Mouse (Mus musculus) hindbrain, embryonic 11.5 days (tissue): ENCODE data around the gene Agpat4. TPM values are rescaled to one million over a fixed set of nuclear protein-coding genes. Genes with fewer than 3 reads are reported as not detected.
A peak's percentile ranks its signal among the peaks of the same experiment; 100 is the strongest.

Experiments
- ATAC-seq: fragments of 200-750 bp; cut with Nextera tagmentation; 2 replicates; pipeline ENCODE4 v1.8.0; 2017; ENCODE audit warnings: mild to moderate bottlenecking, moderate TSS enrichment, moderate library complexity; ENCODE audit not compliant: low FRiP score
- DNase-seq: peaks from one replicate; pipeline ENCODE4 v3.0.0-alpha.2; 2015; ENCODE audit warnings: low spot score
- H3K27ac ChIP-seq: fragments of 300-500 bp; sonication (generic); 2 replicates; pipeline ENCODE4 v1.5.1; 2014; ENCODE audit warnings: mild to moderate bottlenecking, low read depth, low read length
- H3K27me3 ChIP-seq: fragments of 300-500 bp; sonication (generic); 2 replicates; pipeline ENCODE4 v1.6.1; 2014; ENCODE audit warnings: mild to moderate bottlenecking, low read length, moderate library complexity, mixed read lengths; ENCODE audit not compliant: control insufficient read depth, insufficient read depth
- H3K36me3 ChIP-seq: fragments of 300-500 bp; sonication (generic); 2 replicates; pipeline ENCODE4 v1.6.1; 2014; ENCODE audit warnings: mild to moderate bottlenecking, low read length, moderate library complexity, mixed read lengths; ENCODE audit not compliant: control insufficient read depth, insufficient read depth
- H3K4me1 ChIP-seq: fragments of 300-500 bp; sonication (generic); replicated peaks from 2 replicates; pipeline ENCODE4 v1.6.1; 2014; ENCODE audit warnings: low read length, mixed read lengths; ENCODE audit not compliant: control insufficient read depth, insufficient read depth
- H3K4me2 ChIP-seq: fragments of 300-500 bp; sonication (generic); replicated peaks from 2 replicates; pipeline ENCODE4 v1.6.1; 2014; ENCODE audit warnings: mild to moderate bottlenecking, low read depth, low read length
- H3K4me3 ChIP-seq: fragments of 300-500 bp; sonication (generic); 2 replicates; pipeline ENCODE4 v1.5.1; 2014; ENCODE audit warnings: low read depth, low read length
- H3K9ac ChIP-seq: fragments of 300-500 bp; sonication (generic); 2 replicates; pipeline ENCODE4 v1.6.1; 2014; ENCODE audit warnings: low read depth, low read length
- H3K9me3 ChIP-seq: fragments of 300-500 bp; sonication (generic); 2 replicates; pipeline ENCODE4 v1.6.1; 2016; ENCODE audit warnings: low read length; ENCODE audit not compliant: control insufficient read depth
- WGBS: fragments of 180-500 bp; shearing (Covaris S2); extraction: QIAGEN DNeasy Blood & Tissue Kit; methylation state at CpG from one replicate; pipeline ENCODE4 v1.1.7; 2014; 5-methylcytosine and 5-hydroxymethylcytosine counted together
- polyA plus RNA-seq: library from polyadenylated mRNA; unstranded; fragments of >200 nt; fragmentation: Nextera tagmentation; extraction: Ambion mirVana; gene quantifications from 2 replicates; pipeline ENCODE4 v1.2.1, GENCODE M21; 2014

Agpat4 gene
- 23.9 and 28.5 TPM in 2 replicates for polyA plus RNA-seq

DNA sequence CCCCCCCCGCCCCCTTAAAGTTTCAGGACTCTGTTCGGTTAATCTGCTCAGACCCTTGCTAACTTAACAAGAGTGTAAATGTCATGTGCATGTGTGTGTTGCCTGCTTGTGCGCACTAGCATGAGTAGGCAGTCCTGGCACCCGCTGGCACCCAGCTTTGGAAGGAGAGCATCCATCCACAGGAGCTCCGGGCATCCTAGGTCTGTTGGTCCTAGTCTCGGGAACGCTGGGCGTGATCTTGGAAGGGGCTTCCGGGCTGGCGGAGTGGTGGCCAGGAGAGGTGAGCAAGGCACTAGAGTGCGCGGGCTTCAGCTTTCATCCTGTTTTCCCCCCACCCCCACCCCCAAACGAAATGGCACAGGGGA is at the start of gene Agpat4:
TSS of gene Agpat4 (plus strand) at position 144 of the 365 bp plus-strand sequence.
- H3K27ac ChIP-seq, result peak within 1 kb of the TSS; percentile 90
- WGBS, result under 1% methylated on average over 13 of the region's 13 CpGs
- H3K27me3 ChIP-seq, result no peaks in the 10 kb centered on the region
- H3K4me1 ChIP-seq, result no peaks in the 10 kb centered on the region
- ATAC-seq (peak; percentile 72), DNase-seq (peak; percentile 73)
- peak within 1 kb of the TSS; percentile 90 for H3K4me2 ChIP-seq
- peak within 1 kb of the TSS; percentile 68 for H3K4me3 ChIP-seq
- peak within 1 kb of the TSS; percentile 81 for H3K9ac ChIP-seq
- H3K36me3 ChIP-seq, result no peaks in the 10 kb centered on the region
- no peaks in the 10 kb centered on the region for H3K9me3 ChIP-seq

DNA sequence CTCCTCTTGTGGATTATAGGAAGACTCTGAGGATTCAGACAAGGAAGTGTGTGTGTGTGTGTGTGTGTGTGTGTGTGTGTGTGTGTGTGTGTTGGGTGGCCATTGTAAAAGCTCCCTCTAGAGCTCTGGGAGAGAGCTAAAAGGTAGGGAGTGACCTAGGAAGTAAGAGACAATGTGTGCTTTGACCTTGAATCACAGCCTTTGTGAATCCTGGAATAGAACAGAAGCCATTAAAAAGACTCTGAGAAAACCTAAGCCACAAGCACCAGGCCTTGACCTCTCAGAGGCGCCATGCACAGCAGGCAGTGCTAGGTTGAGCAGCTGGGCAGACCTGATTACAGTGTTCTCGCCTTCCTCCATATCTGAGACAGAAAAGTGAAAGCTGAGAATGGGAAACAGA is 41.7 kb upstream of the Agpat4 start:
- Histone ChIP-seq H3K9me3 (no peaks in the 10 kb centered on the region), H3K4me1 (no peaks in the 10 kb centered on the region), H3K4me3 (no peak overlapping the region), H3K27me3 (no peaks in the 10 kb centered on the region), H3K27ac (no peak overlapping the region), H3K36me3 (no peaks in the 10 kb centered on the region), H3K9ac (no peak overlapping the region), H3K4me2 (no peak overlapping the region)
- peak; percentile 4 for DNase-seq
- 37% methylated on average over 2 of the region's 2 CpGs for WGBS
- no peak for ATAC-seq

DNA sequence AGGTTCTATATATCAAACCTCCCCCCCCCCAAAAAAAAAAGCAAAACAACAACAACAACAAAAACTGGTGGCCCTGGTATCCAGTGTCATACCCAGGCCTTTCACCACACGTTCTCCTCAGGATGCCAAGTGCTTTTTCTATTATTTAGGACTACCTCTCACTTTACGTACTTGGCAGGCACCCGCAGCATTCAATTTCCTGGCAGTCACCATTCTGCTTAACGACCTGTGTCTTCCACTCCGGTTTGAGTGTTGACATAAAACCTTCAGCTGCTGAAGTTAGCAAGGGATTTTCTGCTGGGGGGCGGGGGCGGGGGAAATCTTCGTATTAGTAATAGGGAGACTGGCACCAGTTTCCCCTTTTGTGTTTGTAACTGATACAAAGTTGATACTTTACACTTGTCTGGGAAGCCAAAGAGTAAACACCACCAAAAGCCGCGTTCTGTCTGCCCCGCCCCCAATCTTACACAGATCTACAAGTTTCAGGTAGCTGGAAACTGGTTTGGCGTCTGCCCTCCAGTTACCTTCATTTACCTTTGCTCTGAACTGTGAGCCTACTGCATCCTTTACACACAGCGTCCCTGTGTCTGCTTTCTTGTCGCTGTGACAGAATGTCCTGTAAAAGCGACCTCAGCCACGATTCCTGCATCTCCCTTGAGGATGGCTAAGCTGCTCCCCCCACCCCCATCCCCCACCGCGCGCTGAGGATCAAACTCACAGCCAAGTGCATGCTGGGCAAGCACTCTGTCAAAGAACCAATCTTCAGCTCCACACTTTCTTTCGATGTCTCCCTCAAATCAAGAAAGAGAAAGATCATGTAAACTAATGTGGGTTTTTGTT is 37.6 kb upstream of the Agpat4 start:
- H3K4me3 ChIP-seq, result no peak overlapping the region
- H3K27me3 ChIP-seq, result no peaks in the 10 kb centered on the region
- H3K9me3 ChIP-seq, result no peaks in the 10 kb centered on the region
- no peaks in the 10 kb centered on the region for H3K36me3 ChIP-seq
- ATAC-seq, result no peak
- 57% methylated on average over 20 of the region's 20 CpGs for WGBS
- H3K4me1 ChIP-seq, result no peaks in the 10 kb centered on the region
- H3K27ac ChIP-seq, result no peak overlapping the region
- DNase-seq, result no peak
- H3K9ac ChIP-seq, result no peak overlapping the region
- no peak overlapping the region for H3K4me2 ChIP-seq

DNA sequence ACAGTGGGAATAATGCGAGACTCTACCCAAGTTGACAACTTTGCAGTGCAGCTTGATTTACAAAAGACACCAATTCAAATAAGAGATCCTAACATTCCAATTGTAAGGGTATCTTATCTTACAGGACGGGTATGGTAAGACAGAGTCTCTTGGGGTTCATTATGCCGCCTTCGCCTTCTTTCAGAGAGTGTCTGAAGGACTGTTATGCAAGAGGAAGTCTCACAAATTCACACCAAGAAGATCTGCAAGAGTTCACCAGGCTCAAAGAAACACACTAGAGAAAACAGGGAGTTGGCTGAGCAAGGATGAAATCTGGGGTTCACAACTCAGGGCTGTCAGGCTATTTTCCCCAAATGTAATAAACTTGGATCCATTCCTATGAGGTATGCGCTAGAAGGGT is 36.3 kb upstream of the Agpat4 start:
- no peak for DNase-seq
- H3K27ac ChIP-seq, result no peak overlapping the region
- no peak overlapping the region for H3K9ac ChIP-seq
- H3K36me3 ChIP-seq, result no peaks in the 10 kb centered on the region
- H3K27me3 ChIP-seq, result no peaks in the 10 kb centered on the region
- 89% methylated on average over 5 of the region's 5 CpGs for WGBS
- H3K4me3 ChIP-seq, result no peak overlapping the region
- no peak for ATAC-seq
- no peaks in the 10 kb centered on the region for H3K4me1 ChIP-seq
- no peaks in the 10 kb centered on the region for H3K9me3 ChIP-seq
- H3K4me2 ChIP-seq, result no peak overlapping the region

DNA sequence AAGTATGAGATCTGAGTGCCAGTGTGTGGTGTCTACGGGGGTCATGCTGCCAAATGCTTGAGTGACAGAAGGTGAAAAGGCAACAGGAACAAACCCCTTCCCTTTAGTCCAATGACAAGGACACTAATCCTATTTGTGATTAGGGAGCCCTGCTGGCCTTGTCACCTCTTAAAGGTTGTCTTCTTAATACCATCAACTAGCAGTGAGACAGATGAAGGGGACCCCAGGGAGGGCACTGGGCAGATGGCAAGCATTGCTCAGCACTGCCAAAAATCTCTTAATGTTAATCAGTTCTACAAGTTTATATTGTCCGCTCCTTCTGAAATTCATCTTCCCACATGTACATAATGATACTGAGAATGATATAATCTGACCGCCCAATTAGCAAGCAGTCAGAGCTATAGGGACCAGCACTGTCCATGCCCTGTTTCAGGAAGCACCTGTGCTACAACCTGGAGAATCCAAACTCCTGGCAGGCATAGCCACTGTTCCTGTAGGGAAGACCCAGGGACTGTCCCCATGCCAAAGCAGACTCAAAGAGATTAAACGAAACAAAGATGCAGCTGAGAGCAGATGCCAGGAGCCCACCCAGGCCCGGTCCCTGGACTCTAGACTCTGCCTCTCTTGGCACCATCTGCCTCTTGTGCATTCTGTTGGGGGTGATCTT is 28.1 kb upstream of the Agpat4 start:
- ATAC-seq, result no peak
- DNase-seq, result no peak

DNA sequence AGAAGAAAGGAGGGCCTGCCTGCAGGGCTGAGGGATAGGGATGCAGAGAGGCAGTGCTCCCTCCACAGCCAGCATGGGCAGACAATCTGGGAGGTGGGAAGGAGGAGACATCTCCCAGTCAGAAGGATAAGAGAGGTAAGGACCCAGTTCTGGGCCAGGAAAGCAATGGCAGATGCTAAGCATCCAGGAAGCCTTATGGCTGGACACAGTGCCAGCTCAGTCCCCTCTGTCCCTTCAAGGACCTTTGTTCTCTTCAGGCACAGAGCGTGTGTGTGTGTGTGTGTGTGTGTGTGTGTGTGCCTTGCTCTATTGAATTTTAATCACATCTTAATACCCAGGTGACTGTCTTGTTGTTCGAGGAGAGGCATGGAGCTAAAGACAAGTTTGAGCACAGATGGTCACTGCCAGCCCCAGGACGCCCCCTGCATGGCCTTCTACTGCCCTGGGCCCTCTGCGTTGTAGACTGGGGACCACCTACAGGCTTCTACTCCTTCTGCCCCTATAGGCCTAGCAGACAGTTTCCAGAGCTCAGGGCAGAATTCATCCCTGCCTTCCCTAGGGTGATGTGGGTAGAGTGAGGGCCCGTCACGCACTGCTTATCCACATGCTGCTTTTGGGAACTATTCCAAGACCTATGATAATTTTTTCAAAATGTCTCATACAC is 25.5 kb upstream of the Agpat4 start:
- Histone ChIP-seq H3K9me3 (no peaks in the 10 kb centered on the region), H3K27ac (no peak overlapping the region), H3K36me3 (no peaks in the 10 kb centered on the region), H3K4me3 (no peak overlapping the region), H3K4me1 (no peaks in the 10 kb centered on the region), H3K4me2 (no peak overlapping the region), H3K9ac (no peak overlapping the region), H3K27me3 (no peaks in the 10 kb centered on the region)
- no peak for DNase-seq
- ATAC-seq, result no peak
- 74% methylated on average over 6 of the region's 6 CpGs for WGBS

More for the DNA sequence above, 28.1 kb upstream of the Agpat4 start:
- Histone ChIP-seq H3K4me1 (no peaks in the 10 kb centered on the region), H3K9me3 (no peaks in the 10 kb centered on the region), H3K27ac (no peak overlapping the region), H3K4me3 (no peak overlapping the region), H3K36me3 (no peaks in the 10 kb centered on the region), H3K9ac (no peak overlapping the region), H3K27me3 (no peaks in the 10 kb centered on the region), H3K4me2 (no peak overlapping the region)
- 76% methylated on average over 5 of the region's 5 CpGs for WGBS

DNA sequence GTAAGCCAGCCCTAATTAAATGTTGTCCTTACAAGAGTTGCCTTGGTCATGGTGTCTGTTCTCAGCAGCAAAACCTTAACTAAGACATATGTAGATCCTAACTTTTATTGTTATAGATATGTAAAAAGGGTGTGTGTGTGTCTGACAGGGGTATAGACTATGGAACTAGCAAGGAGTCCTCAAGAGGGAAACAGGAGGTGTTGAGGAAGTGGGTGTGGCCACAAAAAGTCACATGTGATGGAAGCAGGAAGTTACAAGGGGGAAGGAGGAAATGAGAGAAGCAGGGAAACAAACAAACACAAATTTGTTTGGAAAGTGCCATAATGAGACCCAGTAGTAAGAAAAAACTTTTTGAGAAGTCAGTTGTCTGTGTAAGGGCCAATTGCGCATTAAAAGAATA is 24.5 kb upstream of the Agpat4 start:
- H3K4me3 ChIP-seq, result no peak overlapping the region
- no peak overlapping the region for H3K9ac ChIP-seq
- no peak overlapping the region for H3K27ac ChIP-seq
- DNase-seq (no peak), ATAC-seq (no peak)
- H3K27me3 ChIP-seq, result no peaks in the 10 kb centered on the region
- H3K36me3 ChIP-seq, result no peaks in the 10 kb centered on the region
- H3K9me3 ChIP-seq, result no peaks in the 10 kb centered on the region
- WGBS, result 92% methylated on average over 1 of the region's 1 CpGs
- H3K4me2 ChIP-seq, result no peak overlapping the region
- no peaks in the 10 kb centered on the region for H3K4me1 ChIP-seq

DNA sequence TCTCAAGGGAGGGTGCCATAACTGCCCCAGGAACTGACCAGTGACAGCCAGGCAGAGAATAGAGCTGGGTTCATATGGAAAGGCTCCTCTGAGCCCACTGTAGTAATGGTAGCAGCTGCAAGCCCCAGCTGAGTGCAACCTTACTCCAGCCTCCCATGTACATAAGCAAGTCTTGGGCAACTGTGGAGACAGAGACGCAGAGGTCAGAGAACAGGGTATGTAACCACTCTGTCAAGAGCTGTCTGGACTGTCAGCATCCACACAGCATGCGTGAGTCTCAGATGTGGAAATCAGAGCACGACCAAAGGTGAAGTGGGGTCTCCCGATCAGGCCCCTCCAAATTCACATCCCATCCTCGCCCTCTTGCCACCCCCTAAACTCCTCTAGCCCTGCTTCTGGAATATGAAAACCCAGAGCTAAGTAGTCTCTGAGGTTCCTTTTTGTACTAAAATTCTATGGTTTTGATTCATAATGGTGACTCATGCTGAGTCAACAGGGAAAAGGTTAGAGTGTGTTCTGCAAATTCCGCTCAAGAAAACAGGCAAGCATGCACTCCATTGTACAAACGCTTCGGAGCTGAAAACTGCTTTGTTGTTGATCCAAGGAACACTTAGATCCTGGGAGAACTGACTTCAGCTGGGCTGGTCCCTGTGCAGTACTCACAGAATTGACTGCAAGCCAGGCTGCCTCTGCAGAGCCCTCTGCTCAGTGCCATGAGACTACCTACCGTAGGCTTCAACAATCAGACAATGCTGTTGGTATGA is 23.5 kb upstream of the Agpat4 start:
- ATAC-seq, result no peak
- no peaks in the 10 kb centered on the region for H3K36me3 ChIP-seq
- H3K27me3 ChIP-seq, result no peaks in the 10 kb centered on the region
- no peak overlapping the region for H3K4me3 ChIP-seq
- no peak for DNase-seq
- no peak overlapping the region for H3K9ac ChIP-seq
- H3K27ac ChIP-seq, result no peak overlapping the region
- H3K4me1 ChIP-seq, result no peaks in the 10 kb centered on the region
- WGBS, result 85% methylated on average over 9 of the region's 9 CpGs
- no peak overlapping the region for H3K4me2 ChIP-seq
- H3K9me3 ChIP-seq, result no peaks in the 10 kb centered on the region
